Mouse (Mus musculus): ENCODE measurements around the gene Adipoq. TPM values are rescaled to one million over a fixed set of nuclear protein-coding genes. Genes with fewer than 3 reads are reported as not detected.

The Adipoq gene
- total RNA-seq, 2 experiments from 2014 or later = 0.87 to 8.6 TPM

GRCm38 (mm10) chr16:23124398-23124797, 21.9 kb upstream of the Adipoq start:
- TF ChIP-seq CTCF (IDR thresholded peaks at IDR 0.05) = no peak
- DNase-seq = no peak
- intact Hi-C loops (cut with DNase I) = loop anchor here (10.0 kb wide), 1 partner anchor 860 kb away; the partner anchor contains the start of gene Tra2b

GRCm38 (mm10) chr16:23127311-23127672, 19.0 kb upstream of the Adipoq start:
- no peak for TF ChIP-seq CTCF (IDR thresholded peaks at IDR 0.05)
- no peak for DNase-seq
- peak overlapping the region; percentile 96 for H3K27ac ChIP-seq
- intact Hi-C loops (cut with DNase I) = loop anchor here (10.0 kb wide), 1 partner anchor 862 kb away; the partner anchor contains the start of gene Tra2b
- H3K4me3 ChIP-seq = peak overlapping the region; percentile 73

More at GRCm38 (mm10) chr16:23124398-23124797, 21.9 kb upstream of the Adipoq start:
- Histone ChIP-seq H3K4me3 (no peak overlapping the region), H3K27ac (no peak overlapping the region)

- Histone ChIP-seq H3K4me3 (peak within 1 kb of the TSS; percentile 73), H3K27ac (peak within 1 kb of the TSS; percentile 96)
- intact Hi-C loops (cut with DNase I) = loop anchor here (1.0 to 10.0 kb wide), 2 partner anchors 21 to 863 kb away; partner anchors contain the start of genes Eif4a2 and Tra2b
- peak; percentile 47 for TF ChIP-seq CTCF (IDR thresholded peaks at IDR 0.05)
- DNase-seq = peak; percentile 96
These were observed 18.5 kb upstream of the Adipoq start, which contains the start of gene Rfc4 for GRCm38 (mm10) chr16:23127673-23128375. Gene Rfc4, minus strand, starts transcription at chr16:23127737.

DNA sequence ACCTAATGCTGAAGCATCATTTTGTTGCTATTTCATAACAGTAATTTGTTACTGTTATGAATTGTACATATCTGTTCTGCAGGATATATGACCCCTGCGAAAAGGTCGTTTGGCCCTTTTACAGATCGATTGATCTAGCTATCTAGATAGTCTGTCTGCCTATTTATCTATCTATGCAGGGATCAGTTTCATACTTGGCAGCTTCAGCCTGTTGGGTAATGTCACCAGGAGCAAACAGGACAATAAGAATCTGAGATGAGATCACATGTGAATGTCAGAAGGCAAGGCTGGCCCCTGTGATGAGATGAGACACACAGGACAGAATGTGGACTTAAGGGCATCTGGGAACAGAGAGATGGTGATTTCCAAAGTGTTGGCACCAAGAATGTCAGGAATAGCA, 16.0 kb upstream of the Adipoq start:
- Histone ChIP-seq H3K4me3 (no peak overlapping the region), H3K27ac (no peak overlapping the region)
- intact Hi-C loops (cut with DNase I) = no loop called here
- no peak for DNase-seq
- no peak for TF ChIP-seq CTCF (IDR thresholded peaks at IDR 0.05)

DNA sequence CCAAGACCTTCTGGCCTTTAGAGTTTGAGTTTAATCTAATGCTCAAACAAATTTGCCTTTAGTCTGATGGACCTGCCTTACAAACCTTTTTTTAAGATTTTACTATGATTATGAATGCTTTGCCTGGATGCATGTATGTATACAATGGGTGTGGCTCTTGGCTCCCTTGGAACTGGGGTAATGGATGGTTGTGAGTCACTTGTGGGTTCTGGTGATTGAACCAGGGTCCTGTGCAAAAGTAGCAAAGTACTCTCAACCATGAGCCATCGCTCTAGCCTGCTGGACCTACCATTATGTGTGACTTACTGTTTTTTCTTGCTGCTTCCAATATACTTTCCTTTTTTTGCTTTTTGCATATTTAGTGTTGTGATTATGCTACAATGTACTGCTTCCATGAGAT, 14.0 kb upstream of the Adipoq start:
- intact Hi-C loops (cut with DNase I) = no loop called here
- no peak overlapping the region for H3K27ac ChIP-seq
- DNase-seq = no peak
- TF ChIP-seq CTCF (IDR thresholded peaks at IDR 0.05) = no peak
- no peak overlapping the region for H3K4me3 ChIP-seq

DNA sequence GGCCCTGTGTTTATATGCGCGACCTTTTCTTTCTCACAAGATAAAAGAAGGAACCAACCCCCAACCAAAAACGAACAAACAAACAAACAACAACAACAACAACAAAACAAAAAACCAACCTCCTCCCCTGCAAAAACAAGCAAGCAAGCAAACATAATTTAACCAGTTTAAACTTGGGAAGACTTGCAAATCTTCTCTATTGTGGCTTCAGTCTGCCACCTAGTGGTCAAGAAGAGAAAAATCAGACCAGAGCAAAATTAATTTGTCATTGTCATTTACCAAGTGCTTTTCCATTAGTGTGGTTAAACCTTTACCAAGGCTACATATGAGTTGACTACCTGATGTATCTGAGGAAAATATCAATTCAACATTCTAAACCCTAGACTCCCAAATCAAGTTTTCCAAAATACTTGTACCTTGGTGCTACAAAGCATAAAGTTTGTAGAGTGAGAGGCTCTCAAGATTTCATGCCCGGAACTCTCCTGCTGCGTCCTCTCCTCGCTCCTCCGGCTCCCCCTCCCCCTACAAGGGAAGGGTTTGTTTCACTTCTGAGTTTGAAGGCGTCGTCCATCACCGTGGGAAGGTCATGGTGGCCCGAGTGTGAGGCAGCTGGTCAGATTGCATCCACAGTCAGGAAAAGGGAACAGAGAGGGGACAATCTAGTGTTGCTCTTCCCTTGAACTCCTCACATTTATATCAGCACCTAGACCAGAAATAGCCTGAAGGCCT, 10.8 kb upstream of the Adipoq start:
- Histone ChIP-seq H3K4me3 (no peak overlapping the region), H3K27ac (no peak overlapping the region)
- DNase-seq = no peak
- intact Hi-C loops (cut with DNase I) = loop anchor here (1.0 to 2.0 kb wide), 2 partner anchors 48 to 259 kb away; no protein-coding TSS in a partner anchor
- TF ChIP-seq CTCF (IDR thresholded peaks at IDR 0.05) = peak; percentile 84

- TF ChIP-seq CTCF (IDR thresholded peaks at IDR 0.05) = no peak
- H3K4me3 ChIP-seq = no peak overlapping the region
- DNase-seq = no peak
- H3K27ac ChIP-seq = no peak overlapping the region
- intact Hi-C loops (cut with DNase I) = no loop called here
These were observed 9.8 kb upstream of the Adipoq start for GRCm38 (mm10) chr16:23136406-23136970.

DNA sequence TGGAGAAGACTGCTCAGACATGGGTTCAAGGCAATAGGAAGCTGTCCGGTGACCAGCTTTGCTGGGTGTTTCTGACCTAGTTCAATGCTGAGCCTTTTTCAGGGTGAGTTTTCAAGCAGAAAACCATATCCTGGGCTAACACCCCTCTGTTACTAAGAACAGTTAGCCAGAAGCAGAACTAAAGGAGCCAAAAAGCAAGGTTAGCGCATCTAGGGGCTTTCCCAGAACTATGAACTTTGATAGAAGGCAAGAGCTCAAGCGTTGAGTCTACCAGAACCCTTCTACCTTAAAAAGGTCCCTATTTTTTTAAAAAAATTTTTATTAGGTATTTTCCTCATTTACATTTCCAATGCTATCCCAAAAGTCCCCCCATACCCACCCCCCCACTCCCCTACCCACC, 5.4 kb upstream of the Adipoq start:
- intact Hi-C loops (cut with DNase I) = no loop called here
- DNase-seq = no peak
- no peak for TF ChIP-seq CTCF (IDR thresholded peaks at IDR 0.05)
- Histone ChIP-seq H3K4me3 (no peak overlapping the region), H3K27ac (no peak overlapping the region)

DNA sequence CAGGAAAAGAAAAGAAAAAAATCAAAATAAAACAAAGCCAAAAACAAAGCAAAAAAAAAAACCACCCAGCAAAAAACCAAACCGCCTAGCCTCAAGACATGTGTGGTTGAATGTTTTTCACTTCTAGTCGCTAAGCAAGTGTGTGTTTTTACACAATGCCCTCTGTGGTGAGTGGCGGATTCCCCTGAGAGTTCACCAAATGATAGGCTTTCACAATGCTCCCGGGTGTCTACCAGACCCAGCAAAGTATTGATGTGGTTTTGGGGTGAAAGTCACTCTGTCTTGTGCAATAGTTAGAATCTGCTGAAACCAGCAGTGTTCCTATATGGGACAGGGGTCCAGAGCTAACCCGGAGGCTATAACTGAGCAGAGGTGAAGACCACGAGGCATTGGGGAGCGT, 2.0 kb upstream of the Adipoq start:
- Histone ChIP-seq H3K27ac (no peak overlapping the region), H3K4me3 (no peak overlapping the region)
- no peak for DNase-seq
- intact Hi-C loops (cut with DNase I) = no loop called here
- no peak for TF ChIP-seq CTCF (IDR thresholded peaks at IDR 0.05)

DNA sequence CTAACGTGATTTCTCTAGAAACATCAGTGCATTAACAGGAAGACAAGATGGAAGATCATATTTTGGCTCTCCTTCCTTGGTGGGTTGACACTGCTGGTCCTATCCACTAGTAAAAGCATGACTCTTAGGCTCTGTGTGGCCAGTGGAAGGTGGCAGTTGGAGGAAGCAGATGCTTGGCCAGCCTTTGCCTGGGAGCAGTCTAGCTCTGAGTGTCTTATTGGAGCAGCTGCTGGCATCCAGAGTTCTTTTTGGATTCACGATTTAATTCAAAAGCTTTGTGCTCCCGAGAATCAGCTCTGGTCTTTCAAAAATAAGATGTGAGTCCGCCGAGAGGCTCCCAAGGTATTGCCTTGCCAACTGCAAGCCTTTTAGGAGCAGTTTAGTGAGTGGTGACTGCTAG, 1.1 kb upstream of the Adipoq start:
- no peak for DNase-seq
- no peak for TF ChIP-seq CTCF (IDR thresholded peaks at IDR 0.05)
- no peak overlapping the region for H3K27ac ChIP-seq
- no peak overlapping the region for H3K4me3 ChIP-seq
- intact Hi-C loops (cut with DNase I) = no loop called here

DNA sequence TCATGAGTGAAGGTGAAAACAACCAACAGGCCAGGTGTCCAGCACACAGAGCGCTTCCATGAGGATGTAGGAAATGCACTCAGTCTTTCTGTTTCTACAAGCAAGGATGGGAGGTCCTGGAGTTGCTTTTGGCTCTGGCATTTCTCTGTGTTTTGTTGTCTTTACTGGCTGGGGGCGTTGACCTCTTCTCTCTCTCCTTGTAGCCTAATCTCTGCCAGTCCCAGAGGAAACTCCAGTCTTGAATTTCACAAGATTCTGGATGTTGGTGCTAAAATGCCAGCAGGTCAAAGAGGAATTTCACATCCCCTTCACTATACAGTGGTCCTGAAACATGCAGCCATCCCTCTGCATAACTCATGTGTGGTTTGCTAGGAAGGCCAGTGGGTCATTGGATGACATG, 2.6 kb downstream of the Adipoq start:
- intact Hi-C loops (cut with DNase I) = no loop called here
- H3K27ac ChIP-seq = no peak overlapping the region
- TF ChIP-seq CTCF (IDR thresholded peaks at IDR 0.05) = no peak
- no peak overlapping the region for H3K4me3 ChIP-seq
- DNase-seq = no peak

- no peak for DNase-seq
- Histone ChIP-seq H3K27ac (no peak overlapping the region), H3K4me3 (no peak overlapping the region)
- intact Hi-C loops (cut with DNase I) = no loop called here
- no peak for TF ChIP-seq CTCF (IDR thresholded peaks at IDR 0.05)
These were observed 3.1 kb downstream of the Adipoq start for GRCm38 (mm10) chr16:23149396-23149795.

GRCm38 (mm10) chr16:23151423-23151822, 5.1 kb downstream of the Adipoq start:
- Histone ChIP-seq H3K27ac (no peak overlapping the region), H3K4me3 (no peak overlapping the region)
- DNase-seq = no peak
- peak; percentile 70 for TF ChIP-seq CTCF (IDR thresholded peaks at IDR 0.05)
- intact Hi-C loops (cut with DNase I) = loop anchor here (5.0 kb wide), 1 partner anchor 71 kb away; the partner anchor contains the start of gene St6gal1
